Comparison of ENCODE assay signal across 26 mouse cellular contexts in the genomic region with DNA sequence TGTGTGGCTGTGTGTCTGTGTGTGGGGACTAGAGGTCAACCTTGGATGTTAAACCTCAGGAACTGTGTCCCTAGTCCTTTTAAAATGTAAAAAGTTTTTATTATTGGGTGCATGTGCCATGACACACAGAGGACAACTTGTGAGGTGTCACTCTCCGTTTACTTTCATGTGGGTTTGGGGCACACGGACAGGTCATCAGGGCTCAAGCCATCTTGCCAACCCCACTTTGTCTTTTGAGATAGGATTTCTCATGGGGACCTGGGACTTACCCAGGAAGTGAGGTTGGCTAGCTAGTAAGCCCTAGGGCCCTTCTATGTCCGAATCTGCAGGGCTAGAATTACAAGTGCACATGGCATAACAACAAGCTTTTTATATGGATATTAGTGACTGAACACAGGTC.
"Had no signal": no experiment of that assay in that cellular context is flagged by ENCODE, and none has a peak within 500 bp of the region (broad histone marks: within the 10 kb centered on the region; RNA-seq: fewer than 3 reads in every experiment).

No protein-coding gene starts in this region.

- H3K4me1 ChIP-seq: heart, embryonic 15.5 days; intestine, embryonic 15.5 days; limb, embryonic 12.5 days had no signal

- H3K36me3 ChIP-seq: intestine, embryonic 15.5 days had no signal

- ATAC-seq: hindbrain, postnatal 0 days; inflammation-experienced regulatory T-cells, adult 6 months; intestine, embryonic 15.5 days; intestine, postnatal 0 days had no signal

- H3K4me3 ChIP-seq: heart, embryonic 13.5 days; heart, embryonic 15.5 days; hindbrain, embryonic 13.5 days; hindbrain, embryonic 15.5 days; intestine, embryonic 15.5 days; layer of hippocampus, adult 2 months; left cerebral cortex, adult 2 months; limb, embryonic 10.5 days; limb, embryonic 12.5 days; liver, embryonic 13.5 days had no signal

- H3K27me3 ChIP-seq: heart, embryonic 13.5 days; heart, embryonic 15.5 days; hindbrain, embryonic 13.5 days; hindbrain, embryonic 15.5 days; intestine, embryonic 15.5 days; limb, embryonic 12.5 days; liver, embryonic 13.5 days had no signal

- DNase-seq: gastrocnemius, postnatal 14 days; gastrocnemius, postnatal 36 days; heart, adult 18-20 months; heart, postnatal 14 days; heart, postnatal 36 days; kidney, adult 18-20 months; kidney, adult 8-10 months; kidney, postnatal 10 days; kidney, postnatal 25 days; kidney, postnatal 4 days; liver; liver, embryonic 13.5 days had no signal

- H3K27ac ChIP-seq: heart, embryonic 13.5 days; heart, embryonic 15.5 days; hindbrain, embryonic 13.5 days; hindbrain, embryonic 15.5 days; hindbrain, postnatal 0 days; intestine, embryonic 15.5 days; layer of hippocampus, adult 2 months; left cerebral cortex, adult 2 months; limb, embryonic 10.5 days; limb, embryonic 12.5 days; liver, embryonic 13.5 days had no signal

- H3K9me3 ChIP-seq: heart, embryonic 13.5 days; heart, embryonic 15.5 days; hindbrain, embryonic 13.5 days; hindbrain, embryonic 15.5 days; intestine, embryonic 15.5 days; limb, embryonic 10.5 days; limb, embryonic 12.5 days; liver, embryonic 13.5 days had no signal

- H3K9ac ChIP-seq: heart, embryonic 13.5 days; heart, embryonic 15.5 days; hindbrain, embryonic 13.5 days; hindbrain, embryonic 15.5 days; intestine, embryonic 15.5 days; limb, embryonic 12.5 days; liver, embryonic 13.5 days had no signal

- H3K4me2 ChIP-seq: heart, embryonic 11.5 days; heart, embryonic 13.5 days; heart, embryonic 15.5 days; hindbrain, embryonic 13.5 days; hindbrain, embryonic 15.5 days; intestine, embryonic 15.5 days; limb, embryonic 12.5 days; liver, embryonic 11.5 days; liver, embryonic 13.5 days had no signal
